Mouse (Mus musculus) brain, embryonic 14.5 days (tissue): ENCODE data around the gene Clip1.

Source experiments
- CTCF ChIP-seq: fragments of 200-500 bp; IDR thresholded peaks from 2 replicates; pipeline ENCODE4 v1.5.1; 2012; ENCODE audit warnings: inconsistent platforms, mild to moderate bottlenecking, moderate library complexity, borderline replicate concordance; ENCODE audit not compliant: insufficient read depth, insufficient read length; ENCODE audit errors: extremely low read depth
- POLR2A ChIP-seq: fragments of 200-500 bp; IDR thresholded peaks from 2 replicates; pipeline ENCODE4 v1.6.1; 2012; ENCODE audit warnings: mild to moderate bottlenecking, inconsistent platforms, borderline replicate concordance; ENCODE audit not compliant: poor library complexity, insufficient read depth, insufficient read length, severe bottlenecking; ENCODE audit errors: extremely low read depth

- peak; percentile 68; the same call in 1 of the 2 replicates for TF ChIP-seq POLR2A
- no peak for TF ChIP-seq CTCF
Measured at GRCm38 (mm10) chr5:123572357-123573186, 111.8 kb downstream of the Clip1 start, which contains the start of gene Vps33a.
